Mouse (Mus musculus) MEL (cell line): ENCODE measurements around the gene Fxyd2. TPM values are rescaled to one million over a fixed set of nuclear protein-coding genes. Genes with fewer than 3 reads are reported as not detected.

Experiments
- DNase-seq: peaks from one replicate; pipeline ENCODE4 v3.0.0; 2011; ENCODE audit warnings: low read depth, low spot score
- H3K27ac ChIP-seq: 2 replicates; pipeline ENCODE4 v1.5.1; 2012; ENCODE audit warnings: low read depth, mild to moderate bottlenecking, control low read depth, low read length, moderate library complexity; ENCODE audit not compliant: control insufficient read depth
- H3K27me3 ChIP-seq, 2 experiments: fragments of 150-350 bp in 1 of 2; sonication (generic) in 1 of 2; 2 replicates each; pipeline ENCODE4 v1.6.1; 2012; ENCODE audit warnings: low read length in 2 of 2, mild to moderate bottlenecking in 2 of 2, improper control_type of control experiment in 1 of 2, moderate library complexity in 1 of 2; ENCODE audit not compliant: insufficient read depth in 2 of 2, control insufficient read depth in 1 of 2
- H3K36me3 ChIP-seq, 2 experiments: 2 replicates each; pipeline ENCODE4 v1.6.1; 2012 to 2014; ENCODE audit warnings: low read length in 2 of 2, improper control_type of control experiment in 1 of 2, inconsistent platforms in 1 of 2, mild to moderate bottlenecking in 1 of 2; ENCODE audit not compliant: insufficient read depth in 2 of 2, control insufficient read depth in 1 of 2
- H3K4me1 ChIP-seq, 2 experiments: fragments of 150-350 bp in 1 of 2; sonication (generic) in 1 of 2; 2 replicates each; pipeline ENCODE4 v1.6.1; 2012; ENCODE audit warnings: low read length in 2 of 2, improper control_type of control experiment in 1 of 2, mild to moderate bottlenecking in 1 of 2; ENCODE audit not compliant: insufficient read depth in 2 of 2, control insufficient read depth in 1 of 2
- H3K4me3 ChIP-seq, 2 experiments: fragments of 150-350 bp in 1 of 2; sonication (generic) in 1 of 2; 2 replicates each; pipeline ENCODE4 v1.5.1; 2012; ENCODE audit warnings: low read depth in 2 of 2, low read length in 2 of 2, mild to moderate bottlenecking in 2 of 2, moderate library complexity in 2 of 2, control low read depth in 1 of 2, improper control_type of control experiment in 1 of 2; ENCODE audit not compliant: control insufficient read depth in 1 of 2, insufficient read depth in 1 of 2
- H3K79me2 ChIP-seq: 2 replicates; pipeline ENCODE4 v1.6.1; 2012; ENCODE audit warnings: mild to moderate bottlenecking, low read length, moderate library complexity; ENCODE audit not compliant: control insufficient read depth, poor library complexity, insufficient read depth
- H3K9ac ChIP-seq: 2 replicates; pipeline ENCODE4 v1.6.1; 2012; ENCODE audit warnings: low read depth, mild to moderate bottlenecking, control low read depth, low read length, moderate library complexity; ENCODE audit not compliant: control insufficient read depth, poor library complexity, severe bottlenecking
- H3K9me3 ChIP-seq: fragments of 150-350 bp; sonication (generic); replicated peaks from 2 replicates; pipeline ENCODE4 v1.6.1; 2012; ENCODE audit warnings: mild to moderate bottlenecking, low read length, improper control_type of control experiment, moderate library complexity; ENCODE audit not compliant: insufficient read depth
- CHD1 ChIP-seq: IDR thresholded peaks from 2 replicates; pipeline ENCODE4 v1.6.1; 2012; ENCODE audit warnings: low read depth, mild to moderate bottlenecking, inconsistent platforms, low read length, improper control_type of control experiment
- EP300 ChIP-seq, 2 experiments: IDR thresholded peaks; 2 replicates each; pipeline ENCODE4 v1.6.1; 2011; ENCODE audit warnings: improper control_type of control experiment in 2 of 2, low read length in 2 of 2, low read depth in 1 of 2, mild to moderate bottlenecking in 1 of 2
- ETS1 ChIP-seq: IDR thresholded peaks from 2 replicates; pipeline ENCODE4 v1.6.1; 2012; ENCODE audit warnings: low read depth, mild to moderate bottlenecking, inconsistent platforms, low read length, improper control_type of control experiment, moderate library complexity
- JUND ChIP-seq: IDR thresholded peaks from 2 replicates; pipeline ENCODE4 v1.6.1; 2011; ENCODE audit warnings: low read depth, mild to moderate bottlenecking, improper control_type of control experiment, low read length
- KAT2A ChIP-seq: conservative IDR thresholded peaks from 2 replicates; pipeline ENCODE4 v1.6.1; 2012; ENCODE audit warnings: low read depth, low read length, improper control_type of control experiment, inconsistent platforms
- MAZ ChIP-seq: IDR thresholded peaks from 2 replicates; pipeline ENCODE4 v1.6.1; 2012; ENCODE audit warnings: low read depth, mild to moderate bottlenecking, inconsistent platforms, low read length, improper control_type of control experiment
- MXI1 ChIP-seq: IDR thresholded peaks from 2 replicates; pipeline ENCODE4 v1.6.1; 2011; ENCODE audit warnings: mild to moderate bottlenecking, low read depth, low read length, improper control_type of control experiment
- MYC ChIP-seq: IDR thresholded peaks from 2 replicates; pipeline ENCODE4 v1.6.1; 2011; ENCODE audit warnings: low read depth, mild to moderate bottlenecking, low read length, improper control_type of control experiment, moderate library complexity
- NELFE ChIP-seq: IDR thresholded peaks from 2 replicates; pipeline ENCODE4 v1.6.1; 2011; ENCODE audit warnings: low read depth, low read length, improper control_type of control experiment
- POLR2AphosphoS2 ChIP-seq: IDR thresholded peaks from 2 replicates; pipeline ENCODE4 v1.6.1; 2011; ENCODE audit warnings: low read length, improper control_type of control experiment
- POLR2AphosphoS5 ChIP-seq: IDR thresholded peaks from 2 replicates; pipeline ENCODE4 v1.6.1; 2012; ENCODE audit warnings: low read depth, borderline replicate concordance, mild to moderate bottlenecking, inconsistent platforms, low read length, moderate library complexity, mixed read lengths
- RAD21 ChIP-seq: IDR thresholded peaks from 2 replicates; pipeline ENCODE4 v1.6.1; 2011; ENCODE audit warnings: mild to moderate bottlenecking, low read depth, low read length, improper control_type of control experiment
- RCOR1 ChIP-seq: IDR thresholded peaks from 2 replicates; pipeline ENCODE4 v1.6.1; 2012; ENCODE audit warnings: low read depth, mild to moderate bottlenecking, inconsistent platforms, low read length, improper control_type of control experiment
- SIN3A ChIP-seq: IDR thresholded peaks from 2 replicates; pipeline ENCODE4 v1.6.1; 2012; ENCODE audit warnings: low read length, improper control_type of control experiment, inconsistent platforms
- SMC3 ChIP-seq: IDR thresholded peaks from 2 replicates; pipeline ENCODE4 v1.6.1; 2011; ENCODE audit warnings: low read depth, low read length, improper control_type of control experiment
- USF1 ChIP-seq: IDR thresholded peaks from 2 replicates; pipeline ENCODE4 v1.6.1; 2014; ENCODE audit warnings: low read depth, mild to moderate bottlenecking, inconsistent platforms, low read length, improper control_type of control experiment, moderate library complexity
- USF2 ChIP-seq, 2 experiments: IDR thresholded peaks; 2 replicates each; pipeline ENCODE4 v1.6.1; 2011 to 2012; ENCODE audit warnings: improper control_type of control experiment in 2 of 2, low read length in 2 of 2, borderline replicate concordance in 1 of 2, inconsistent platforms in 1 of 2, low read depth in 1 of 2, mild to moderate bottlenecking in 1 of 2; ENCODE audit not compliant: insufficient read depth in 1 of 2
- ZC3H11A ChIP-seq: IDR thresholded peaks from 2 replicates; pipeline ENCODE4 v1.6.1; 2012; ENCODE audit warnings: low read depth, mild to moderate bottlenecking, inconsistent platforms, low read length, improper control_type of control experiment
- ZKSCAN1 ChIP-seq: IDR thresholded peaks from 2 replicates; pipeline ENCODE4 v1.6.1; 2012; ENCODE audit warnings: low read depth, mild to moderate bottlenecking, inconsistent platforms, low read length, improper control_type of control experiment, moderate library complexity
- polyA plus RNA-seq, 2 experiments: library from polyadenylated mRNA; stranded (reverse) in 1 of 2; unstranded in 1 of 2; fragments of >175 nt in 1 of 2; fragments of >200 nt in 1 of 2; gene quantifications; 2 replicates each; pipeline versions ENCODE4 v1.2.1 to v1.2.4; 2012; ENCODE audit warnings: low replicate concordance in 2 of 2, low read depth in 1 of 2; ENCODE audit not compliant: insufficient read length in 2 of 2, insufficient read depth in 1 of 2, missing spikeins in 1 of 2
- total RNA-seq: library from RNA; depleted of rRNA; stranded (reverse); fragments of 300-350 nt; gene quantifications from 2 replicates; pipeline ENCODE4 v1.2.3, GENCODE M21; 2012

Gene Fxyd2
- total and polyA plus RNA-seq, 3 experiments, result not detected

- H3K27ac ChIP-seq, result no peak overlapping the region
- H3K4me1 ChIP-seq, result no peaks in the 10 kb centered on the region
- no peaks in the 10 kb centered on the region for H3K9me3 ChIP-seq
- H3K36me3 ChIP-seq, result no peaks in the 10 kb centered on the region
- H3K27me3 ChIP-seq, result peaks cover 0 to 2% of the 10 kb centered on the region in 2 experiments; a peak in 2 of 4 replicates
- no peaks in the 10 kb centered on the region for H3K79me2 ChIP-seq
- H3K9ac ChIP-seq, result no peak overlapping the region
- TF ChIP-seq CHD1 (no peak), SIN3A (no peak), MXI1 (no peak), MAZ (no peak), USF1 (no peak), RAD21 (no peak), ETS1 (no peak), NELFE (no peak), MYC (no peak), ZKSCAN1 (no peak), POLR2AphosphoS2 (no peak), RCOR1 (no peak), KAT2A (no peak), EP300 (IDR thresholded peaks at IDR 0.05; ENCODE audit: low read depth in 1 of 2, low read length in 2 of 2) (no peak), JUND (no peak), USF2 (IDR thresholded peaks at IDR 0.05; ENCODE audit: borderline replicate concordance in 1 of 2, insufficient read depth in 1 of 2, low read depth in 1 of 2, low read length in 2 of 2) (no peak), POLR2AphosphoS5 (no peak), ZC3H11A (no peak), SMC3 (no peak)
- H3K4me3 ChIP-seq, result no peak overlapping the region
- DNase-seq, result no peak
Observed at GRCm38 (mm10) chr9:45444251-45444798, 44.9 kb downstream of the Fxyd2 start.

GRCm38 (mm10) chr9:45449658-45450057 is 50.2 kb downstream of the Fxyd2 start:
- no peaks in the 10 kb centered on the region for H3K9me3 ChIP-seq
- DNase-seq, result no peak
- no peak for TF ChIP-seq ZKSCAN1
- H3K79me2 ChIP-seq, result no peaks in the 10 kb centered on the region
- H3K9ac ChIP-seq, result no peak overlapping the region
- no peak overlapping the region for H3K27ac ChIP-seq
- H3K4me3 ChIP-seq, result no peak overlapping the region
- no peaks in the 10 kb centered on the region for H3K36me3 ChIP-seq
- H3K27me3 ChIP-seq, result peaks cover 0 to 2% of the 10 kb centered on the region in 2 experiments; a peak in 2 of 4 replicates
- no peaks in the 10 kb centered on the region for H3K4me1 ChIP-seq
